ENCODE assay signal across 22 mouse cellular contexts in genomic region chr11:61304535-61304934, GRCm38 (mm10). TPM values are rescaled to one million over a fixed set of nuclear protein-coding genes. Genes with fewer than 3 reads are reported as not detected.
"Had no signal": no experiment of that assay in that cellular context is flagged by ENCODE, and none has a peak within 500 bp of the region (broad histone marks: within the 10 kb centered on the region; RNA-seq: fewer than 3 reads in every experiment).

No protein-coding gene starts in this region.

RNA-seq across cellular contexts. Expression of gene Slc47a2, which starts 38.1 kb away (rescaled TPM):
- total RNA-seq: left cerebral cortex, postnatal 36 days; megakaryocyte progenitor cell, adult 5-6 weeks; megakaryocyte, adult 5-6 weeks; megakaryocyte-erythroid progenitor cell, adult 5-6 weeks; monocyte, adult 5-6 weeks had no signal
- polyA plus RNA-seq: limb, embryonic 10.5 days; limb, embryonic 11.5 days; limb, embryonic 12.5 days; limb, embryonic 15.5 days; liver, embryonic 12.5 days; liver, postnatal 0 days; lung, embryonic 14.5 days; macrophage; midbrain, embryonic 10.5 days; midbrain, embryonic 11.5 days; midbrain, embryonic 12.5 days; midbrain, embryonic 13.5 days; midbrain, embryonic 14.5 days; midbrain, embryonic 15.5 days; midbrain, embryonic 16.5 days; neural tube, embryonic 11.5 days; neural tube, embryonic 12.5 days had no signal
